Mouse (Mus musculus): ENCODE data around the gene Tmem256. TPM values are rescaled to one million over a fixed set of nuclear protein-coding genes. Genes with fewer than 3 reads are reported as not detected.

The Tmem256 gene
- polyA plus RNA-seq, 1 experiment from 2014 or later: 412 TPM

- Histone ChIP-seq H3K9ac (replicated peaks) (peak overlapping the region; percentile 59), H3K27ac (ENCODE audit: low read depth) (peak overlapping the region; percentile 48; the same call in 1 of the 2 replicates), H3K4me1 (ENCODE audit: insufficient read depth) (peaks cover 42% of the 10 kb centered on the region), H3K4me3 (ENCODE audit: low read depth, low read length) (peak overlapping the region; percentile 54), H3K9me3 (ENCODE audit: low read length) (no peaks in the 10 kb centered on the region), H3K4me2 (ENCODE audit: low read depth, low read length) (peak overlapping the region; percentile 87), H3K27me3 (ENCODE audit: insufficient read depth, low read length) (peaks cover 74% of the 10 kb centered on the region), H3K36me3 (replicated peaks; ENCODE audit: insufficient read depth, low read length) (no peaks in the 10 kb centered on the region)
- WGBS (ENCODE audit: insufficient replicate concordance): 3% methylated on average over 12 of the region's 12 CpGs
- no peak for TF ChIP-seq CTCF (IDR thresholded peaks at IDR 0.05; ENCODE audit: low read depth)
- no peak for TF ChIP-seq EP300 (IDR thresholded peaks at IDR 0.05; ENCODE audit: low read depth)
- peak; percentile 44 for ATAC-seq
- DNase-seq: no peak
Measured at GRCm38 (mm10) chr11:69803328-69803727, 35.0 kb upstream of the Tmem256 start.

GRCm38 (mm10) chr11:69803786-69804651 lies 34.3 kb upstream of the Tmem256 start:
- peak overlapping the region; percentile 48; the same call in 1 of the 2 replicates for H3K27ac ChIP-seq (ENCODE audit: low read depth)
- peak overlapping the region; percentile 59 for H3K9ac ChIP-seq (replicated peaks)
- H3K4me1 ChIP-seq (ENCODE audit: insufficient read depth): peaks cover 42% of the 10 kb centered on the region

GRCm38 (mm10) chr11:69804652-69804940 lies 33.7 kb upstream of the Tmem256 start:
- Histone ChIP-seq H3K27me3 (ENCODE audit: insufficient read depth, low read length) (peaks cover 67% of the 10 kb centered on the region), H3K9me3 (ENCODE audit: low read length) (no peaks in the 10 kb centered on the region), H3K4me2 (ENCODE audit: low read depth, low read length) (peak overlapping the region; percentile 87), H3K9ac (replicated peaks) (no peak overlapping the region), H3K27ac (ENCODE audit: low read depth) (no peak overlapping the region), H3K36me3 (replicated peaks; ENCODE audit: insufficient read depth, low read length) (no peaks in the 10 kb centered on the region), H3K4me3 (ENCODE audit: low read depth, low read length) (0 out of 2 replicates have a peak overlapping the region, but pooled peaks have one; percentile 20), H3K4me1 (ENCODE audit: insufficient read depth) (peaks cover 42% of the 10 kb centered on the region)
- TF ChIP-seq CTCF (IDR thresholded peaks at IDR 0.05; ENCODE audit: low read depth) (no peak), EP300 (IDR thresholded peaks at IDR 0.05; ENCODE audit: low read depth) (no peak)
- ATAC-seq (no peak), DNase-seq (no peak)
- 21% methylated on average over 12 of the region's 12 CpGs for WGBS (ENCODE audit: insufficient replicate concordance)

More at GRCm38 (mm10) chr11:69803786-69804651, 34.3 kb upstream of the Tmem256 start:
- no peaks in the 10 kb centered on the region for H3K36me3 ChIP-seq (replicated peaks; ENCODE audit: insufficient read depth, low read length)
- peaks cover 73% of the 10 kb centered on the region for H3K27me3 ChIP-seq (ENCODE audit: insufficient read depth, low read length)
- H3K9me3 ChIP-seq (ENCODE audit: low read length): no peaks in the 10 kb centered on the region
- peak overlapping the region; percentile 54 for H3K4me3 ChIP-seq (ENCODE audit: low read depth, low read length)
- peak overlapping the region; percentile 87 for H3K4me2 ChIP-seq (ENCODE audit: low read depth, low read length)
- 4% methylated on average over 46 of the region's 60 CpGs for WGBS (ENCODE audit: insufficient replicate concordance)
- DNase-seq: peak; percentile 83
- peak; percentile 84 for TF ChIP-seq CTCF (IDR thresholded peaks at IDR 0.05; ENCODE audit: low read depth)
- TF ChIP-seq EP300 (IDR thresholded peaks at IDR 0.05; ENCODE audit: low read depth): no peak
- peak; percentile 87 for ATAC-seq

- peak; percentile 51 for DNase-seq
- H3K27ac ChIP-seq (ENCODE audit: low read depth): no peak within 1 kb of the TSS
- no peaks in the 10 kb centered on the region for H3K36me3 ChIP-seq (replicated peaks; ENCODE audit: insufficient read depth, low read length)
- peak within 1 kb of the TSS; percentile 87 for H3K4me2 ChIP-seq (ENCODE audit: low read depth, low read length)
- WGBS (ENCODE audit: insufficient replicate concordance): 26% methylated on average over 29 of the region's 29 CpGs
- peak within 1 kb of the TSS; percentile 8; the same call in 1 of the 2 replicates for H3K9ac ChIP-seq (replicated peaks)
- H3K27me3 ChIP-seq (ENCODE audit: insufficient read depth, low read length): peaks cover 61% of the 10 kb centered on the region
- H3K9me3 ChIP-seq (ENCODE audit: low read length): no peaks in the 10 kb centered on the region
- TF ChIP-seq CTCF (IDR thresholded peaks at IDR 0.05; ENCODE audit: low read depth) (0 out of 2 replicates have a peak, but pooled peaks have one; percentile 8), EP300 (IDR thresholded peaks at IDR 0.05; ENCODE audit: low read depth) (no peak)
- peak within 1 kb of the TSS; percentile 20; the same call in 1 of the 2 replicates for H3K4me3 ChIP-seq (ENCODE audit: low read depth, low read length)
- H3K4me1 ChIP-seq (ENCODE audit: insufficient read depth): peaks cover 40% of the 10 kb centered on the region
- ATAC-seq: peak; percentile 40
Measured at GRCm38 (mm10) chr11:69804972-69805909, 33.1 kb upstream of the Tmem256 start, which contains the start of gene Tmem102. TSS of gene Tmem102 (minus strand) at chr11:69805624.

GRCm38 (mm10) chr11:69806378-69806777 lies 31.9 kb upstream of the Tmem256 start:
- ATAC-seq (no peak), DNase-seq (no peak)
- no peak overlapping the region for H3K4me2 ChIP-seq (ENCODE audit: low read depth, low read length)
- H3K27ac ChIP-seq (ENCODE audit: low read depth): no peak overlapping the region
- no peak overlapping the region for H3K9ac ChIP-seq (replicated peaks)
- no peak overlapping the region for H3K4me3 ChIP-seq (ENCODE audit: low read depth, low read length)
- no peak for TF ChIP-seq EP300 (IDR thresholded peaks at IDR 0.05; ENCODE audit: low read depth)
- peak; percentile 52 for TF ChIP-seq CTCF (IDR thresholded peaks at IDR 0.05; ENCODE audit: low read depth)
- no peaks in the 10 kb centered on the region for H3K36me3 ChIP-seq (replicated peaks; ENCODE audit: insufficient read depth, low read length)
- peaks cover 28% of the 10 kb centered on the region for H3K4me1 ChIP-seq (ENCODE audit: insufficient read depth)
- peaks cover 49% of the 10 kb centered on the region for H3K27me3 ChIP-seq (ENCODE audit: insufficient read depth, low read length)
- WGBS (ENCODE audit: insufficient replicate concordance): 76% methylated on average over 4 of the region's 4 CpGs
- H3K9me3 ChIP-seq (ENCODE audit: low read length): no peaks in the 10 kb centered on the region

Measured in liver, postnatal 0 days (tissue).